Mouse (Mus musculus): ENCODE data around the gene Slc38a4. TPM values are rescaled to one million over a fixed set of nuclear protein-coding genes. Genes with fewer than 3 reads are reported as not detected.
A peak's percentile ranks its signal among the peaks of the same experiment; 100 is the strongest.

Slc38a4 gene
- polyA plus RNA-seq, 1 experiment from 2014 or later, result 89.0 TPM

GRCm38 (mm10) chr15:97003186-97003585 lies 52.6 kb downstream of the Slc38a4 start:
- Histone ChIP-seq H3K27ac (replicated peaks; ENCODE audit: low read depth, low read length) (no peak overlapping the region; the same call in 1 of the 2 replicates), H3K9me3 (ENCODE audit: control insufficient read depth, low read length) (no peaks in the 10 kb centered on the region), H3K27me3 (replicated peaks; ENCODE audit: control insufficient read depth, insufficient read depth, low read length) (no peaks in the 10 kb centered on the region), H3K36me3 (ENCODE audit: control insufficient read depth, insufficient read depth, low read length) (peaks cover 3% of the 10 kb centered on the region; the same call in 1 of the 2 replicates), H3K9ac (ENCODE audit: low read depth, low read length) (no peak overlapping the region), H3K4me3 (ENCODE audit: low read depth, low read length) (0 out of 2 replicates have a peak overlapping the region, but pooled peaks have one; percentile 0), H3K4me2 (ENCODE audit: low read depth, low read length) (peak overlapping the region; percentile 29; the same call in 1 of the 2 replicates), H3K4me1 (ENCODE audit: control insufficient read depth, insufficient read depth, low read length) (peaks cover 35% of the 10 kb centered on the region)
- ATAC-seq (ENCODE audit: low read depth) (no peak), DNase-seq (ENCODE audit: low spot score) (no peak)
- 69% methylated on average over 6 of the region's 6 CpGs for WGBS

GRCm38 (mm10) chr15:97002752-97003151 lies 53.0 kb downstream of the Slc38a4 start:
- Histone ChIP-seq H3K9ac (ENCODE audit: low read depth, low read length) (no peak overlapping the region), H3K4me2 (ENCODE audit: low read depth, low read length) (0 out of 2 replicates have a peak overlapping the region, but pooled peaks have one; percentile 29), H3K9me3 (ENCODE audit: control insufficient read depth, low read length) (no peaks in the 10 kb centered on the region), H3K36me3 (ENCODE audit: control insufficient read depth, insufficient read depth, low read length) (peaks cover 7% of the 10 kb centered on the region; the same call in 1 of the 2 replicates), H3K4me3 (ENCODE audit: low read depth, low read length) (0 out of 2 replicates have a peak overlapping the region, but pooled peaks have one; percentile 0), H3K27me3 (replicated peaks; ENCODE audit: control insufficient read depth, insufficient read depth, low read length) (no peaks in the 10 kb centered on the region), H3K27ac (replicated peaks; ENCODE audit: low read depth, low read length) (no peak overlapping the region), H3K4me1 (ENCODE audit: control insufficient read depth, insufficient read depth, low read length) (peaks cover 35% of the 10 kb centered on the region)
- ATAC-seq (ENCODE audit: low read depth) (no peak), DNase-seq (ENCODE audit: low spot score) (peak; percentile 36)
- 68% methylated on average over 12 of the region's 12 CpGs for whole genome bisulfite sequencing

DNA sequence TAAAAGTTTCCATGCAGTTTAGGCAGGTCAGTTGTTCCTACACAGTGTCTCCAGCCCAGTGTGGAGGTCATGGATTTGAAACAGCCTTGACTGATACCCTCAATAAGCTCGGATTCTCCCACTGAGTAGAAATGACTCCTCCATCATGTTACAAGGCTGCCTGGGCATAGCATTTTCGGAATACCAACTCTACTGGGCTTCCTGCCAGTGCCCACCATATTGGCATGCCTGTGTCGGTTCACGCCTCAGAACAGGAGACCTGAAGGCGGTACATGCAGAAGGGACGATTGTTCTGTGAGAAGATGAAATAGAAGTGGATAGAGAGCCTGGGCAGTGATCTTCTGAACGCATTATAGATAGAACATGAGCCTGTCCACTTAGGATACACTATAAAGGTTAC lies 53.9 kb downstream of the Slc38a4 start:
- WGBS, result 69% methylated on average over 7 of the region's 7 CpGs
- peaks cover 35% of the 10 kb centered on the region for H3K4me1 ChIP-seq (ENCODE audit: control insufficient read depth, insufficient read depth, low read length)
- no peaks in the 10 kb centered on the region for H3K9me3 ChIP-seq (ENCODE audit: control insufficient read depth, low read length)
- no peak overlapping the region for H3K9ac ChIP-seq (ENCODE audit: low read depth, low read length)
- DNase-seq (ENCODE audit: low spot score) (peak; percentile 30), ATAC-seq (ENCODE audit: low read depth) (no peak)
- H3K4me3 ChIP-seq (ENCODE audit: low read depth, low read length), result no peak overlapping the region
- no peaks in the 10 kb centered on the region for H3K27me3 ChIP-seq (replicated peaks; ENCODE audit: control insufficient read depth, insufficient read depth, low read length)
- no peak overlapping the region for H3K4me2 ChIP-seq (ENCODE audit: low read depth, low read length)
- H3K36me3 ChIP-seq (ENCODE audit: control insufficient read depth, insufficient read depth, low read length), result peaks cover 14% of the 10 kb centered on the region
- H3K27ac ChIP-seq (replicated peaks; ENCODE audit: low read depth, low read length), result peak overlapping the region; percentile 89

DNA sequence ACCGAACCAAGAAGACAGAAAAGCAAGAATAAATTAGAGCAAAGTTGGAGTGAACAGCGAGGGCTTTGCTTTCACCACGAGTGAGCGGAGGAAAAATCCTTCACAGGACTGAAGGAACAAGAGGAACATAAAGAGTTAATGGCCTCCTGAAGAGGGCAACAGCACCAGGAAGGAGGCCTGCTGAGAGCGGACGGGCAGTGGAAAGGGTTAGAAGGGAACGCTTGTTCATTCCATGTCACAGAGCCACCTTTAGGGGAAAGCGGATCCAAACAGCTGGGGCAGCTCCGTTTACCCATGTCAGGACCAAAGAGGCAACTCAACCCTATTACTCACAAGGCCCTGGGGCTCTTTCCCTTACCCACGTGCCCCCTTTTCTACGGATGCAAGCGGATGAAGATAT lies 54.3 kb downstream of the Slc38a4 start:
- H3K4me3 ChIP-seq (ENCODE audit: low read depth, low read length), result no peak overlapping the region
- no peak for ATAC-seq (ENCODE audit: low read depth)
- peaks cover 19% of the 10 kb centered on the region for H3K36me3 ChIP-seq (ENCODE audit: control insufficient read depth, insufficient read depth, low read length)
- no peaks in the 10 kb centered on the region for H3K27me3 ChIP-seq (replicated peaks; ENCODE audit: control insufficient read depth, insufficient read depth, low read length)
- H3K27ac ChIP-seq (replicated peaks; ENCODE audit: low read depth, low read length), result peak overlapping the region; percentile 89
- peaks cover 35% of the 10 kb centered on the region for H3K4me1 ChIP-seq (ENCODE audit: control insufficient read depth, insufficient read depth, low read length)
- peak; percentile 55 for DNase-seq (ENCODE audit: low spot score)
- H3K4me2 ChIP-seq (ENCODE audit: low read depth, low read length), result 0 out of 2 replicates have a peak overlapping the region, but pooled peaks have one; percentile 38
- no peak overlapping the region for H3K9ac ChIP-seq (ENCODE audit: low read depth, low read length)
- WGBS, result 36% methylated on average over 12 of the region's 12 CpGs
- no peaks in the 10 kb centered on the region for H3K9me3 ChIP-seq (ENCODE audit: control insufficient read depth, low read length)

- 10% methylated on average over 17 of the region's 17 CpGs for WGBS
These were observed 55.2 kb downstream of the Slc38a4 start for GRCm38 (mm10) chr15:97000319-97001251.

GRCm38 (mm10) chr15:96999401-96999800 lies 56.4 kb downstream of the Slc38a4 start:
- Histone ChIP-seq H3K9me3 (ENCODE audit: control insufficient read depth, low read length) (no peaks in the 10 kb centered on the region), H3K36me3 (ENCODE audit: control insufficient read depth, insufficient read depth, low read length) (peaks cover 21% of the 10 kb centered on the region), H3K27ac (replicated peaks; ENCODE audit: low read depth, low read length) (peak overlapping the region; percentile 89; the same call in 1 of the 2 replicates), H3K4me1 (ENCODE audit: control insufficient read depth, insufficient read depth, low read length) (peaks cover 35% of the 10 kb centered on the region), H3K9ac (ENCODE audit: low read depth, low read length) (no peak overlapping the region), H3K27me3 (replicated peaks; ENCODE audit: control insufficient read depth, insufficient read depth, low read length) (no peaks in the 10 kb centered on the region), H3K4me2 (ENCODE audit: low read depth, low read length) (no peak overlapping the region), H3K4me3 (ENCODE audit: low read depth, low read length) (no peak overlapping the region)
- WGBS, result 67% methylated on average over 12 of the region's 12 CpGs
- ATAC-seq (ENCODE audit: low read depth), result no peak
- DNase-seq (ENCODE audit: low spot score), result no peak

More at GRCm38 (mm10) chr15:97000319-97001251, 55.2 kb downstream of the Slc38a4 start:
- DNase-seq (ENCODE audit: low spot score) (peak; percentile 88), ATAC-seq (ENCODE audit: low read depth) (peak; percentile 60)
- Histone ChIP-seq H3K9ac (ENCODE audit: low read depth, low read length) (no peak overlapping the region), H3K4me2 (ENCODE audit: low read depth, low read length) (peak overlapping the region; percentile 38), H3K4me3 (ENCODE audit: low read depth, low read length) (no peak overlapping the region), H3K27ac (replicated peaks; ENCODE audit: low read depth, low read length) (peak overlapping the region; percentile 89), H3K36me3 (ENCODE audit: control insufficient read depth, insufficient read depth, low read length) (peaks cover 21% of the 10 kb centered on the region), H3K9me3 (ENCODE audit: control insufficient read depth, low read length) (no peaks in the 10 kb centered on the region), H3K4me1 (ENCODE audit: control insufficient read depth, insufficient read depth, low read length) (peaks cover 35% of the 10 kb centered on the region), H3K27me3 (replicated peaks; ENCODE audit: control insufficient read depth, insufficient read depth, low read length) (no peaks in the 10 kb centered on the region)

DNA sequence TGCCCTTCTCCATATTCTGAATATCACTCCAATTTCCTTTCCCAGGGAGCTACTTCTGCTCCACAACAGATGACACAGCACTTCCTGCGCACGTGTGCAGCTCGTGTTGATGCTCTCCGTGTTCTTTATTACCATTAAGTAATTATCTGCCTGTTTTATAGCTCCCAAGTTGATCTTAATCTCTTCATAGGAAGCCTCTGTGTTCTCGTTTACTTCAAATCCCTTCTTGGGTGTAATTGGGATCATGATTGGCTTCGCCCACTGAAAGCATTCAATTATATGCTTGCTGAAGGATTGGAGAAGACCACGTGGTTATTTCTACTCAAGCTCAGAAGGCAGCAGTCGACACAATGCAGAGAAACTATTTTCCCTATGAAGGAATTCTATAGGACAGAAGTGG lies 70.1 kb downstream of the Slc38a4 start:
- no peak for ATAC-seq (ENCODE audit: low read depth)
- no peak overlapping the region for H3K4me2 ChIP-seq (ENCODE audit: low read depth, low read length)
- no peaks in the 10 kb centered on the region for H3K27me3 ChIP-seq (replicated peaks; ENCODE audit: control insufficient read depth, insufficient read depth, low read length)
- no peak overlapping the region for H3K9ac ChIP-seq (ENCODE audit: low read depth, low read length)
- DNase-seq (ENCODE audit: low spot score), result no peak
- no peak overlapping the region for H3K27ac ChIP-seq (replicated peaks; ENCODE audit: low read depth, low read length)
- H3K4me1 ChIP-seq (ENCODE audit: control insufficient read depth, insufficient read depth, low read length), result no peaks in the 10 kb centered on the region
- no peaks in the 10 kb centered on the region for H3K36me3 ChIP-seq (ENCODE audit: control insufficient read depth, insufficient read depth, low read length)
- no peaks in the 10 kb centered on the region for H3K9me3 ChIP-seq (ENCODE audit: control insufficient read depth, low read length)
- no peak overlapping the region for H3K4me3 ChIP-seq (ENCODE audit: low read depth, low read length)
- WGBS, result 61% methylated on average over 8 of the region's 8 CpGs

GRCm38 (mm10) chr15:96983581-96984330 lies 72.0 kb downstream of the Slc38a4 start:
- H3K27me3 ChIP-seq (replicated peaks; ENCODE audit: control insufficient read depth, insufficient read depth, low read length), result no peaks in the 10 kb centered on the region
- no peak overlapping the region for H3K4me3 ChIP-seq (ENCODE audit: low read depth, low read length)
- no peak for ATAC-seq (ENCODE audit: low read depth)
- peak; percentile 79 for DNase-seq (ENCODE audit: low spot score)
- no peaks in the 10 kb centered on the region for H3K4me1 ChIP-seq (ENCODE audit: control insufficient read depth, insufficient read depth, low read length)
- peak overlapping the region; percentile 48; the same call in 1 of the 2 replicates for H3K27ac ChIP-seq (replicated peaks; ENCODE audit: low read depth, low read length)
- WGBS, result 72% methylated on average over 13 of the region's 13 CpGs
- no peak overlapping the region for H3K4me2 ChIP-seq (ENCODE audit: low read depth, low read length)
- H3K36me3 ChIP-seq (ENCODE audit: control insufficient read depth, insufficient read depth, low read length), result no peaks in the 10 kb centered on the region
- H3K9me3 ChIP-seq (ENCODE audit: control insufficient read depth, low read length), result no peaks in the 10 kb centered on the region
- H3K9ac ChIP-seq (ENCODE audit: low read depth, low read length), result no peak overlapping the region
